Mouse (Mus musculus) liver, adult 2 months (tissue): ENCODE measurements around the gene Calcoco2. TPM values are rescaled to one million over a fixed set of nuclear protein-coding genes. Genes with fewer than 3 reads are reported as not detected.

ENCODE experiments used
- DNase-seq: peaks from one replicate; pipeline ENCODE4 v3.0.0-alpha.2; 2011; ENCODE audit warnings: low read depth, low spot score; ENCODE audit errors: extremely low read depth
- H3K27ac ChIP-seq: fragments of 200-500 bp; replicated peaks from 2 replicates; pipeline ENCODE4 v1.5.1; 2012; ENCODE audit warnings: low read depth, mild to moderate bottlenecking, control low read depth, inconsistent platforms, low read length; ENCODE audit not compliant: insufficient read depth
- H3K27me3 ChIP-seq: fragments of 200-500 bp; 2 replicates; pipeline ENCODE4 v1.6.1; 2012; ENCODE audit warnings: mild to moderate bottlenecking, moderate library complexity, low read length, inconsistent platforms; ENCODE audit not compliant: control insufficient read depth, insufficient read depth
- H3K36me3 ChIP-seq: fragments of 200-500 bp; 2 replicates; pipeline ENCODE4 v1.6.1; 2012; ENCODE audit warnings: low read length, inconsistent platforms; ENCODE audit not compliant: control insufficient read depth, insufficient read depth
- H3K4me1 ChIP-seq: fragments of 200-500 bp; 2 replicates; pipeline ENCODE4 v1.6.1; 2011; ENCODE audit warnings: low read length; ENCODE audit not compliant: control insufficient read depth, insufficient read depth
- H3K4me3 ChIP-seq: fragments of 200-500 bp; 2 replicates; pipeline ENCODE4 v1.5.1; 2011; ENCODE audit warnings: low read depth, mild to moderate bottlenecking, control low read depth, low read length, moderate library complexity; ENCODE audit not compliant: insufficient read depth
- H3K79me2 ChIP-seq: fragments of 200-500 bp; 2 replicates; pipeline ENCODE4 v1.6.1; 2012; ENCODE audit warnings: inconsistent platforms, mild to moderate bottlenecking, low read length, moderate library complexity; ENCODE audit not compliant: control insufficient read depth, insufficient read depth
- H3K9ac ChIP-seq: fragments of 200-500 bp; 2 replicates; pipeline ENCODE4 v1.6.1; 2012; ENCODE audit warnings: low read depth, mild to moderate bottlenecking, control low read depth, inconsistent platforms, low read length
- CTCF ChIP-seq: fragments of 200-500 bp; IDR thresholded peaks from 2 replicates; pipeline ENCODE4 v1.5.1; 2011; ENCODE audit warnings: low read depth, low read length, control low read depth
- POLR2A ChIP-seq: fragments of 200-500 bp; IDR thresholded peaks from 2 replicates; pipeline ENCODE4 v1.6.1; 2011; ENCODE audit warnings: low read length, control low read depth; ENCODE audit not compliant: insufficient read depth; ENCODE audit errors: extremely low read depth
- WGBS: fragments of 180-500 bp; shearing (Covaris S2); methylation state at CpG from one replicate; pipeline ENCODE4 v1.1.7; 2018; 5-methylcytosine and 5-hydroxymethylcytosine counted together
- polyA plus RNA-seq: library from polyadenylated mRNA; depleted of rRNA; stranded (reverse); fragments of >200 nt; gene quantifications from 2 replicates; pipeline ENCODE4 v1.2.3, GENCODE M21; 2012
- total RNA-seq: library from RNA; depleted of rRNA; stranded (reverse); fragments of >200 nt; gene quantifications from 2 replicates; pipeline ENCODE4 v1.2.3, GENCODE M21; 2014

Gene Calcoco2
- total and polyA plus RNA-seq, 2 experiments: not detected

DNA sequence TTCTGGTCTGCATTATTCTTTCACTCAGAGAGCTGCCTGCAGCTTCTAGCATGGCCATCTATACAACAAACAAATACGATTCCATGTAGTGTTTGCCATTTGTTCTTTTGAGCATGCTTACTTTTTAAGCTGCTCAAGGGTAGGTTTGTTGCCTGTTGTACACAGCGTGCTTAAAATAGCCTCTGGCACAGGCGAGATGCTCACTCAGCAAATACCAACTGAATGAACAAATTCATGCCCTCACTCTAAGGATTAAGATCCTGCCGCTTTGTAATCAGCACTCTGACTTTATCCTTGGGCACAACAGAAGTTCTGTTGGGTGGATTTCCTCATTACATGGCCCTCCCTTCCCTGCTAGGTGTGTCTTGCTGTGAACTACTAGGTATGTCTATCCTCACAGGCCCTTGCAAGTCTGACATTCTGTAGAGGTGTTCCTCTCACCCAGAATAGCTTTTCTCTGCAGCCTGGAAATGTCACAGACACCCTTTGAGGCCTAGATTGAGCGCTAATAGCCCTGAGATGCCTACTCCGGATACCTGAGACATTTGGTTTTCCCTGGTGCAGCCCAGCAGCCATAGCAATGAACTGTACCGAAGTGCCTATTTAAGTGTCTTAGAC lies 19.0 kb downstream of the Calcoco2 start:
- Histone ChIP-seq H3K27me3 (no peaks in the 10 kb centered on the region), H3K4me3 (no peak overlapping the region), H3K36me3 (no peaks in the 10 kb centered on the region), H3K27ac (no peak overlapping the region), H3K79me2 (no peaks in the 10 kb centered on the region), H3K4me1 (no peaks in the 10 kb centered on the region), H3K9ac (no peak overlapping the region)
- DNase-seq: no peak
- TF ChIP-seq CTCF (no peak), POLR2A (no peak)
- 48% methylated on average over 7 of the region's 7 CpGs for WGBS

DNA sequence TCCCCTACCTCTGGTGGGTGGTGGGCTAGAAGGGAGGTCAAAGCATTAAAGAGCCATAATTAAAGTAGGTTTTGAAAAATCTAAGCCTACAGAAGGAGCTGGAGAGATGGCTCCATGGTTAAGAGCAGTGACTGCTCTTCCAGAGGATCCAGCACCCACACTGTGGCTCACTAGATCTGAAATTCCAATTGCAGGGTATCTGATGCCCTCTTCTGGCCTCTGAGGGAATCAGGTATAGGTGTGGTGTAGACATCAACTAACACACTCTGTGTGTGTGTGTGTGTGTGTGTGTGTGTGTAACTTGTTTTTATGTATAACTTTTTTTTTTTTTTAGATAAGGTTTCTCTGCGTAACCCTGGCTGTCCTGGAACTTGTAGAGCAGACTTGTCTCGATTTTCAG lies 20.7 kb downstream of the Calcoco2 start:
- H3K4me3 ChIP-seq: no peak overlapping the region
- H3K4me1 ChIP-seq: no peaks in the 10 kb centered on the region
- H3K27me3 ChIP-seq: 0 out of 2 replicates have a peak, but pooled peaks cover 2% of the 10 kb centered on the region
- no peak overlapping the region for H3K9ac ChIP-seq
- DNase-seq: peak; percentile 25
- 69% methylated on average over 2 of the region's 2 CpGs for WGBS
- no peak for TF ChIP-seq POLR2A
- 0 out of 2 replicates have a peak, but pooled peaks have one; percentile 13 for TF ChIP-seq CTCF
- no peaks in the 10 kb centered on the region for H3K79me2 ChIP-seq
- no peak overlapping the region for H3K27ac ChIP-seq
- H3K36me3 ChIP-seq: no peaks in the 10 kb centered on the region

DNA sequence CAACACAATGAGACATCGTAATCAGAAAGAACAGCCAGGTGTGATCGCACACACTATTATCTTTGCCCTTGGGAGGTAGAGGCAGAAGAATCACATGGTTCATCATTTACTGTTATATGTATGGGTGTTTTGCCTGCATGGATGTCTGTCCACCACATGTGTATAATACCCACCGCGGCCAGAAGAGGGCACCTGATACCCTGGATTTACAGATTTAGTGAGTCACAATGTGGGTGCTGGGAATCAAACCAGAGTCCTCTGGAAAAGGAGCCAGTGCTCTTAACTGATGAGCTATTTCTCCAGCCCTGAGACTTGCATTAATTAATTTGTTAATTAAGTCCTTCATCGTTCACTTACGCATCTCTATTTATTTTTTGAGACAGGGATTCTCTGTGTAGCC lies 23.8 kb downstream of the Calcoco2 start:
- Histone ChIP-seq H3K4me3 (no peak overlapping the region), H3K27ac (no peak overlapping the region), H3K36me3 (no peaks in the 10 kb centered on the region), H3K4me1 (no peaks in the 10 kb centered on the region), H3K9ac (no peak overlapping the region), H3K79me2 (no peaks in the 10 kb centered on the region), H3K27me3 (0 out of 2 replicates have a peak, but pooled peaks cover 2% of the 10 kb centered on the region)
- no peak for TF ChIP-seq POLR2A
- 91% methylated on average over 6 of the region's 6 CpGs for WGBS
- DNase-seq: no peak

DNA sequence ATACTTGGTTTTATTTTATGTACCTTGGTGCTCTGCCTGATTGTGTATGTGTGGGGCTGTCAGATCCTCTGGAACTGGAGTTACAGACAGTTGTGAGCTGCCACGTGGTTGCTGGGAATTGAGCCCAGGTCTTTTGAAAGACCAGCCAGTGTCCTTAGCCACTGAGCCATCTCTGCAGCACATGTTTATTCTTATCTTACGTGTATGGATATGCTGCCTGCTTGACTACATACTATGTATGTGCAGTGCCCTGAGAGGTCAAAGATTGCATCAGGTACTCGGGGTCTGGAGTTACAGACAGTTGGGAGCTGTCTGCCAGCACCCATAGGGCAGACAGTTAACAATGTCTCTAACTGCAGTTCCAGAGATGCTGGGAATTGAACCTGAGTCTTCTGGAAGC lies 29.1 kb downstream of the Calcoco2 start:
- Histone ChIP-seq H3K4me3 (no peak overlapping the region), H3K79me2 (no peaks in the 10 kb centered on the region), H3K27me3 (0 out of 2 replicates have a peak, but pooled peaks cover 2% of the 10 kb centered on the region), H3K9ac (no peak overlapping the region), H3K36me3 (no peaks in the 10 kb centered on the region), H3K4me1 (no peaks in the 10 kb centered on the region), H3K27ac (no peak overlapping the region)
- no peak for DNase-seq
- TF ChIP-seq CTCF (no peak), POLR2A (no peak)
- 27% methylated on average over 3 of the region's 3 CpGs for WGBS

DNA sequence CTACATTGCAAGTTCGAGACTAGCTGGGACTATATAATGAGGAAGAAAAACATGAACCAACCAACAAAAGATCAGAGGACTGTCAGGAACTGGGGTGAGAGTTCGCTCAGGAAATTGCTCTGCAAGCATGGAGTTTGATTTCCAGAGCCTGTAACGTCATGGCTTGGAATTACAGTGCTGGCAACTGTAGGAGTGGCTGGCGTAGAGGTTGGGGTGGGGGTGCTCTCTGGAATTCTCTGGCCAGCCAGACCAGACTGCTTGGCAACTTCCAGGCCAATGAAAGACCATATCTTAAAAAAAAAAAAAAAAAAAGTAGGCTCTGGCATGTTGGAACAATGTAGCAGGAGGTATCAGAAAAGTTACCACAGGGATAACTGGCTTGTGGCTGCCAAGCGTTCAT lies 31.0 kb downstream of the Calcoco2 start:
- 84% methylated on average over 5 of the region's 5 CpGs for WGBS
- Histone ChIP-seq H3K4me1 (peaks cover 1% of the 10 kb centered on the region; the same call in 1 of the 2 replicates), H3K36me3 (no peaks in the 10 kb centered on the region), H3K9ac (no peak overlapping the region), H3K27ac (no peak overlapping the region), H3K27me3 (no peaks in the 10 kb centered on the region), H3K79me2 (no peaks in the 10 kb centered on the region), H3K4me3 (no peak overlapping the region)
- no peak for DNase-seq
- TF ChIP-seq CTCF (no peak), POLR2A (no peak)
